Mouse (Mus musculus) cerebellum, adult 2 months (tissue): ENCODE data around the gene Moap1.

Source experiments
- CTCF ChIP-seq: fragments of 200-500 bp; IDR thresholded peaks from 2 replicates; pipeline ENCODE4 v1.5.1; 2011; ENCODE audit warnings: low read depth, mild to moderate bottlenecking, control low read depth, low read length, moderate library complexity, borderline replicate concordance; ENCODE audit not compliant: insufficient read depth
- POLR2A ChIP-seq: fragments of 200-500 bp; IDR thresholded peaks from 2 replicates; pipeline ENCODE4 v1.6.1; 2011; ENCODE audit warnings: low read length, control low read depth, borderline replicate concordance; ENCODE audit not compliant: insufficient read depth

DNA sequence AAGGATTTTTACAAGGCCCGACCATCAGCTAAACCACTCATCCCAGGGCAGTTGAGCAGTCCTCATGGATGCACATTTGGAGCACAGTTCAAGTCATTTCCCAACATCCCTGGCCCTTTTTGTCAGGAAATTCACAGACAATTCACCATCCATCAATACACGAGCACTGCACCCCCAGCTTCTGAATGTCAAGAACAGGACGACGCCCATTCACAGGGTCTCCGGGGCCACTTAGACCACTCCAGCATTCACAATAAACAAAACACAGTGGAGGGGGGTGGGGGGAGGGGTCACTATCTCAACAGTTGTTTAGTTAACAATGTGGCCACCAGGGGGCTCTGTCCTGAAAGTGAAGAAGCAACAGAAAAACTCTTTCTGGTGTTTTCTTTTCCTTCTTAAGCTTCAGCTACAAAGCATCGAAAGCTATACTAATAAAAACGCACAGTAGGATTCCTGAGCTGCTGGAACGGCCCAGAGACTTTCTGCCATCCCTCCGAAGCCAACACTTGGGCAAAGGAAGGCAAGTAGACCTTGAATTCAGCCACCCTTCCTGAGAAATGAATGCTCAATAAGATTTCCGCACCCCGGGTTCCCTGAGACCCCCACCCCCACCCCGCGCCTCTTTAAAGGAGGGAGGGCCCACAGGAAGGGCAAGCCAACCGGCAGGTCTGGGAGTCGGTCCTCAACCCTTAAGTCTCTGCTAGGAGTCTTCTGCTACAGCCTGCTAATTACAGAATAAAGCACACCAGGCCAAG is 40.9 kb downstream of the Moap1 start:
- TF ChIP-seq POLR2A: no peak
- peak; percentile 59; the same call in 1 of the 2 replicates for TF ChIP-seq CTCF
